Mouse (Mus musculus) lung, embryonic 16.5 days (tissue): ENCODE data around the gene St3gal5. TPM values are rescaled to one million over a fixed set of nuclear protein-coding genes. Genes with fewer than 3 reads are reported as not detected.

ENCODE experiments used
- ATAC-seq: fragments of 200-750 bp; cut with Nextera tagmentation; 2 replicates; pipeline ENCODE4 v1.8.0; 2017; ENCODE audit warnings: low read depth, mild to moderate bottlenecking, moderate library complexity
- H3K27ac ChIP-seq: fragments of 300-500 bp; sonication (generic); 2 replicates; pipeline ENCODE4 v1.5.1; 2014; ENCODE audit warnings: mild to moderate bottlenecking, control low read depth, low read length
- H3K27me3 ChIP-seq: fragments of 300-500 bp; sonication (generic); 2 replicates; pipeline ENCODE4 v1.6.1; 2014; ENCODE audit warnings: low read depth, low read length, mixed read lengths; ENCODE audit not compliant: control insufficient read depth, insufficient read depth
- H3K36me3 ChIP-seq: fragments of 300-500 bp; sonication (generic); 2 replicates; pipeline ENCODE4 v1.6.1; 2014; ENCODE audit warnings: low read length; ENCODE audit not compliant: control insufficient read depth, insufficient read depth
- H3K4me1 ChIP-seq: fragments of 300-500 bp; sonication (generic); replicated peaks from 2 replicates; pipeline ENCODE4 v1.6.1; 2014; ENCODE audit warnings: low read length, mixed read lengths; ENCODE audit not compliant: control insufficient read depth, insufficient read depth
- H3K4me2 ChIP-seq: fragments of 300-500 bp; sonication (generic); 2 replicates; pipeline ENCODE4 v1.6.1; 2014; ENCODE audit warnings: low read depth, low read length, control low read depth
- H3K4me3 ChIP-seq: fragments of 300-500 bp; sonication (generic); 2 replicates; pipeline ENCODE4 v1.5.1; 2014; ENCODE audit warnings: mild to moderate bottlenecking, low read length, control low read depth
- H3K9ac ChIP-seq: fragments of 300-500 bp; sonication (generic); 2 replicates; pipeline ENCODE4 v1.6.1; 2014; ENCODE audit warnings: low read length, control low read depth
- H3K9me3 ChIP-seq: fragments of 300-500 bp; sonication (generic); 2 replicates; pipeline ENCODE4 v1.6.1; 2016; ENCODE audit warnings: low read length; ENCODE audit not compliant: control insufficient read depth
- WGBS: fragments of 180-500 bp; shearing (Covaris S2); extraction: QIAGEN DNeasy Blood & Tissue Kit; methylation state at CpG from one replicate; pipeline ENCODE4 v1.1.7; 2014; 5-methylcytosine and 5-hydroxymethylcytosine counted together
- polyA plus RNA-seq: library from polyadenylated mRNA; unstranded; fragments of >200 nt; fragmentation: Nextera tagmentation; extraction: Ambion mirVana; gene quantifications from 2 replicates; pipeline ENCODE4 v1.2.1, GENCODE M21; 2015

St3gal5 gene
- polyA plus RNA-seq, 1 experiment from 2014 or later = 40.5 TPM

DNA sequence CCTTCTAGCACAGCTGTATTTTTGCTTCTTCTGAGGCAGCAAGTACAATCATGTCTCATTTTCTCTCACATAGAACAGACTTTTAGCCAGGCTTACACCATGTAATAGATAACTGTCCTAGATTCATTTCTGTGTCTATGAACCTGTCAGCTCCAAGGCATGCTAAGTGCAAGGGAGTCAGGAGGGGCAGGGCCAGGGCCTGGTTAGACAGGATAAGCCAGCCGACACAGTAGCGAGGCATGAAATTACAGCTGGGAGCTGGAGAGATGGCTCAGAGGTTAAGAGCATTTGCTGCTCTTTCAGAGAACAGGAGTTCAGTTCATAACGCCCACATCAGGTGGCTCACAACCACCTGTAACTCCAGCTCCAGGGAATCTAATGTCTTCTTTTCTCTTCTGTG lies 99.3 kb downstream of the St3gal5 start:
- Histone ChIP-seq H3K27me3 (no peaks in the 10 kb centered on the region), H3K27ac (no peak overlapping the region), H3K9me3 (no peaks in the 10 kb centered on the region), H3K4me2 (no peak overlapping the region), H3K9ac (no peak overlapping the region), H3K36me3 (no peaks in the 10 kb centered on the region), H3K4me1 (peaks cover 12% of the 10 kb centered on the region), H3K4me3 (no peak overlapping the region)
- ATAC-seq = no peak
- 54% methylated on average over 3 of the region's 3 CpGs for WGBS

DNA sequence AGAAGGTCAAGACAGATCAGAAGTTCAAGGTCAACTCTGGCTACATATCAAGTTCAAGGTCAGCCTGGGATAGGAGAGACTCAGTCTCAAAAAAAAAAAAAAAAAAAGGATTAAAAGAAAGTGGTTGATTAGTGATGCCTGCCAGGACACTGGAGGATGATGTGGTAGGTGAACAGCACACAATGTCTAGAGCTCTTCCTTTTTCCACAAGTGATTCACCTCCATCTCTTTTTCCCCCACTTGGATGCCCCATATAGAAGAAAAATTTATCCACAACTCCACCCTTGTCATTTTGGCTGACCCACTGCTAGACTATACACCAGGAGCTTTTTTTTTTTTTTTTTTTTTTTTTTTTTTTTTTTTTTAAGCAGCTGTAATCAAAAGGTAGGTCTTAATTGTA lies 100.1 kb downstream of the St3gal5 start:
- no peak overlapping the region for H3K4me3 ChIP-seq
- no peak for ATAC-seq
- no peak overlapping the region for H3K4me2 ChIP-seq
- H3K4me1 ChIP-seq = peaks cover 12% of the 10 kb centered on the region
- H3K36me3 ChIP-seq = no peaks in the 10 kb centered on the region
- H3K27ac ChIP-seq = no peak overlapping the region
- H3K27me3 ChIP-seq = no peaks in the 10 kb centered on the region
- no peak overlapping the region for H3K9ac ChIP-seq
- no peaks in the 10 kb centered on the region for H3K9me3 ChIP-seq

DNA sequence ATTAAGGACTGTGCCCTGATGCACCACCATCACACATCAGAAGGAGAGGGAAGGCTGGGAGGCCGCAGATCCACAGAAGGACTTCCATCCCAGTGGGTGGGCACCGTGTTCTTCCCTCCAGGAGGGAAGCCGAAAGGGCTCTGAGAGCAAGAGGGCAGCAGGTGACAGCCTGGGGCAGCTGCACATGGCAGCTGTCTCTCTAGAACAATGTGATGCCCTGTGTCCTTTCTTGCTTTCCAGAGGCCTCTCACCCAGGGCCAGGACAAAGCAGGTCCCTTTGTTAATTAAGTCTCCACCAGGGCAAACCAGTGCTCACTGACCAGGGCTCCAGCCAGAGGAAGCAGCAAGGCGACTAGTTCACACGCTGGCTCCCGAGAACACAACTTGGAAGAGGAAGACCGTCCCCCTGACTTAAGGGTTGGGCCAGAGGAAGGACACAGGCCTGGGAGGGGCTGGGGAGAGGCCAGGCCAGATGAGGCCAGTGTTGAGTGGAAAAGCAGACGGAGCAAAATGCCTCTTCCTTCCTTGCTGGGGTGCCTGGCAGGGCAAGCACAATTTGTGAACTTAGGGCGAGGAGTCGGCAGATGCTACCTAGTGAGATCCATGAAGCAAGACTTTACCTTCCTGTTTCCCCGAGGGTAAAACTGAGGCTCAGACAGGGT lies 103.3 kb downstream of the St3gal5 start:
- H3K27ac ChIP-seq = no peak overlapping the region
- H3K9ac ChIP-seq = peak overlapping the region; percentile 12; the same call in 1 of the 2 replicates
- 46% methylated on average over 11 of the region's 11 CpGs for WGBS
- H3K9me3 ChIP-seq = no peaks in the 10 kb centered on the region
- H3K36me3 ChIP-seq = peaks cover 4% of the 10 kb centered on the region
- peak; percentile 55 for ATAC-seq
- no peak overlapping the region for H3K4me2 ChIP-seq
- peaks cover 18% of the 10 kb centered on the region for H3K4me1 ChIP-seq
- H3K27me3 ChIP-seq = no peaks in the 10 kb centered on the region
- no peak overlapping the region for H3K4me3 ChIP-seq

DNA sequence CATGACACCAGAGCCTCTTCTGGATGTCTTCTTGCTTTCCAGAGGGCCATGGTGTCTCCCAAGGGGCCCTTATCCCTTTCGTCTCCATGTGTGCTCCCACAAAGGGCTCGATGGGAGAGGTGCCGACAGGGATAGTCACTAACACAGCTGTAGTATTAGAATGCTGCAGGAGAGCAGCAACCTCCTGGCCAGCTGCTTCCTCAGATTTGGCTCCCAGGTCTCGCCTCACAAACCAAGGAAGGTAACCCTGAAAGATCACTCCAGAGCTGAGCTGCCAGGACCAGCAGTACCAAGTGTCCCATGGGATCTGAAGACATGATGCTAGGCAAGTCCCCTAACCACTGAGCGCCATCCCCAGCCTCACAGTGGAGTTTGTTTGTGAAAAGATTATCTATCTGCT lies 105.3 kb downstream of the St3gal5 start:
- H3K4me1 ChIP-seq = peaks cover 18% of the 10 kb centered on the region
- no peaks in the 10 kb centered on the region for H3K9me3 ChIP-seq
- H3K4me3 ChIP-seq = no peak overlapping the region
- no peak overlapping the region for H3K9ac ChIP-seq
- WGBS = 74% methylated on average over 5 of the region's 5 CpGs
- no peaks in the 10 kb centered on the region for H3K27me3 ChIP-seq
- no peak for ATAC-seq
- no peak overlapping the region for H3K27ac ChIP-seq
- H3K36me3 ChIP-seq = peaks cover 9% of the 10 kb centered on the region
- H3K4me2 ChIP-seq = no peak overlapping the region

DNA sequence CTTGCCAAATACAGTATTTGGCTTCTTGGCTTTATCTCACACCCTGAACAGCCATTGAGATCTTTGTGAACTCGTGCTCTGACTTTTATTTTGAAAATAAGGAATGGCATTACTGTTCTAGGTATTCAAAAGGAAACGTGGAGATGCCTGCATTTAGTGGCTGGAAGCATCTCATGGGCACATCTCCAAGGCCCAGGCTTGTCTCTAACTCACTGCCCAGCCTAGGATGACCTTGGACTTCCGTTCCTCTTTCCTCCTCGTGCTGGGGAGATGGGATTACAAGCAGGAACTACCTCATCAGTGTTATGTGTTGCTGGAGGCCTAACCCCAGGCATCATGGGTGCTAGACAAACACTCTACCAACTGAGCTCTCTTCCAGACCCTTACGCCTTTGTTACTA lies 105.9 kb downstream of the St3gal5 start:
- ATAC-seq = no peak
- peaks cover 18% of the 10 kb centered on the region for H3K4me1 ChIP-seq
- no peak overlapping the region for H3K4me3 ChIP-seq
- whole genome bisulfite sequencing = 43% methylated on average over 5 of the region's 5 CpGs
- H3K36me3 ChIP-seq = peaks cover 9% of the 10 kb centered on the region
- H3K27ac ChIP-seq = no peak overlapping the region
- H3K9ac ChIP-seq = no peak overlapping the region
- H3K9me3 ChIP-seq = no peaks in the 10 kb centered on the region
- H3K4me2 ChIP-seq = no peak overlapping the region
- no peaks in the 10 kb centered on the region for H3K27me3 ChIP-seq

Other genes with a start within 250 kb of the St3gal5 start
- 85.5 and 86.2 TPM in 2 replicates for gene Ptcd3, start 188.8 kb upstream of the St3gal5 start, polyA plus RNA-seq
- 26.5 and 27.1 TPM in 2 replicates for gene Polr1a, start 188.5 kb upstream of the St3gal5 start, polyA plus RNA-seq
- gene Atoh8, start 138.0 kb downstream of the St3gal5 start, polyA plus RNA-seq = 32.2 and 35.3 TPM in 2 replicates
- gene Sftpb, start 207.0 kb downstream of the St3gal5 start, polyA plus RNA-seq = 275 and 324 TPM in 2 replicates
- gene Usp39, start 247.6 kb downstream of the St3gal5 start, polyA plus RNA-seq = 36.7 and 39.2 TPM in 2 replicates
- gene 0610030E20Rik, start 249.7 kb downstream of the St3gal5 start, polyA plus RNA-seq = 31.6 and 33.2 TPM in 2 replicates